Mouse (Mus musculus) liver, adult 2 months (tissue): ENCODE data around the gene Gm13420. TPM values are rescaled to one million over a fixed set of nuclear protein-coding genes. Genes with fewer than 3 reads are reported as not detected.

Experiments
- DNase-seq: peaks from one replicate; pipeline ENCODE4 v3.0.0-alpha.2; 2011; ENCODE audit warnings: low read depth, low spot score; ENCODE audit errors: extremely low read depth
- H3K27ac ChIP-seq: fragments of 200-500 bp; replicated peaks from 2 replicates; pipeline ENCODE4 v1.5.1; 2012; ENCODE audit warnings: low read depth, mild to moderate bottlenecking, control low read depth, inconsistent platforms, low read length; ENCODE audit not compliant: insufficient read depth
- H3K27me3 ChIP-seq: fragments of 200-500 bp; 2 replicates; pipeline ENCODE4 v1.6.1; 2012; ENCODE audit warnings: mild to moderate bottlenecking, moderate library complexity, low read length, inconsistent platforms; ENCODE audit not compliant: control insufficient read depth, insufficient read depth
- H3K36me3 ChIP-seq: fragments of 200-500 bp; 2 replicates; pipeline ENCODE4 v1.6.1; 2012; ENCODE audit warnings: low read length, inconsistent platforms; ENCODE audit not compliant: control insufficient read depth, insufficient read depth
- H3K4me1 ChIP-seq: fragments of 200-500 bp; 2 replicates; pipeline ENCODE4 v1.6.1; 2011; ENCODE audit warnings: low read length; ENCODE audit not compliant: control insufficient read depth, insufficient read depth
- H3K4me3 ChIP-seq: fragments of 200-500 bp; 2 replicates; pipeline ENCODE4 v1.5.1; 2011; ENCODE audit warnings: low read depth, mild to moderate bottlenecking, control low read depth, low read length, moderate library complexity; ENCODE audit not compliant: insufficient read depth
- H3K79me2 ChIP-seq: fragments of 200-500 bp; 2 replicates; pipeline ENCODE4 v1.6.1; 2012; ENCODE audit warnings: inconsistent platforms, mild to moderate bottlenecking, low read length, moderate library complexity; ENCODE audit not compliant: control insufficient read depth, insufficient read depth
- H3K9ac ChIP-seq: fragments of 200-500 bp; 2 replicates; pipeline ENCODE4 v1.6.1; 2012; ENCODE audit warnings: low read depth, mild to moderate bottlenecking, control low read depth, inconsistent platforms, low read length
- CTCF ChIP-seq: fragments of 200-500 bp; IDR thresholded peaks from 2 replicates; pipeline ENCODE4 v1.5.1; 2011; ENCODE audit warnings: low read depth, low read length, control low read depth
- POLR2A ChIP-seq: fragments of 200-500 bp; IDR thresholded peaks from 2 replicates; pipeline ENCODE4 v1.6.1; 2011; ENCODE audit warnings: low read length, control low read depth; ENCODE audit not compliant: insufficient read depth; ENCODE audit errors: extremely low read depth
- WGBS: fragments of 180-500 bp; shearing (Covaris S2); methylation state at CpG from one replicate; pipeline ENCODE4 v1.1.7; 2018; 5-methylcytosine and 5-hydroxymethylcytosine counted together
- polyA plus RNA-seq: library from polyadenylated mRNA; depleted of rRNA; stranded (reverse); fragments of >200 nt; gene quantifications from 2 replicates; pipeline ENCODE4 v1.2.3, GENCODE M21; 2012
- total RNA-seq: library from RNA; depleted of rRNA; stranded (reverse); fragments of >200 nt; gene quantifications from 2 replicates; pipeline ENCODE4 v1.2.3, GENCODE M21; 2014

Gm13420 gene
- total and polyA plus RNA-seq, 2 experiments, result 0.18 to 0.86 TPM

DNA sequence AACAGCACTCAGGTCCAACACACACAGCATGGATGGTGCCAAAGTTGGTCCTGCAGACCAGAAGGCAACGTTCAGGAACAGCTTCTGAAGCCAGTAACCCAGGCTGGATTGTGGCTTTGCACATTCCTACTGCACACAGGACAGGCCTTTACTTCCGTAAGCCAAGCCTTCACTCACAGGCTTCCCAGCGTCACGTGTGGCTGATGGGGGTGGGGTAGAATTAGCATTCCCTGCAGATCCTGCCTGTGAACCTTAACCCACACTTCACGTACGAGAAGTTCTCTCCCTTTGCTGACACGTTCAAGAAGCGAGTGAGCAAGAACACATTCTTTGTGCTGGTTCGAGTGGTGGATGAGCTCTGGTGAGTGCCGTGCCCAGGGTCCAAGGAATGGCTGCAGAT lies 18.9 kb downstream of the Gm13420 start:
- Histone ChIP-seq H3K27ac (no peak overlapping the region), H3K4me1 (peaks cover 20% of the 10 kb centered on the region), H3K4me3 (no peak overlapping the region), H3K36me3 (no peaks in the 10 kb centered on the region; the same call in 1 of the 2 replicates), H3K27me3 (no peaks in the 10 kb centered on the region), H3K79me2 (no peaks in the 10 kb centered on the region), H3K9ac (no peak overlapping the region)
- TF ChIP-seq CTCF (no peak), POLR2A (no peak)
- peak; percentile 22 for DNase-seq
- 89% methylated on average over 10 of the region's 10 CpGs for WGBS

DNA sequence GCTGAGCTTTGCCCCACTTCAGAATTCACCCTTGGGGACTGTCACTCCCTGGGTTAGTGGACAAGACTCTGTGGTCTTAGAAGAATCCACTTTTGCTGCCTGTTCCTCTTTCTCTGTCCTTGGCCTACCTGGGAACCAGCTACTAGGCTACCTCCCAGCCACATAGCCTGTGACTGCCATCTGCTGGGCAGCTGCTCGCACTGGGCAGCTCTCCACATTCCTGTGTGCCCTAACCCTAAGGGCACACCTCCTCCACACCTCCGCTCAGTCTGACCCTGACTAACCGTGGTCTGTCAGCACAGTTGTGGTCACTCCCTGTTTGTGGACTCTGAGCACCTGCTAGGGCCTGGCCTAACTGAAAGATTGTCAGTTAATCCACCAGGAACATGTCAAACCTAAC lies 19.9 kb downstream of the Gm13420 start:
- H3K79me2 ChIP-seq, result no peaks in the 10 kb centered on the region
- peak; percentile 82 for DNase-seq
- peaks cover 14% of the 10 kb centered on the region for H3K4me1 ChIP-seq
- no peak overlapping the region for H3K27ac ChIP-seq
- H3K9ac ChIP-seq, result no peak overlapping the region
- H3K4me3 ChIP-seq, result no peak overlapping the region
- peaks cover 3% of the 10 kb centered on the region; the same call in 1 of the 2 replicates for H3K36me3 ChIP-seq
- WGBS, result 18% methylated on average over 3 of the region's 3 CpGs
- TF ChIP-seq POLR2A (no peak), CTCF (peak; percentile 95)
- H3K27me3 ChIP-seq, result no peaks in the 10 kb centered on the region

DNA sequence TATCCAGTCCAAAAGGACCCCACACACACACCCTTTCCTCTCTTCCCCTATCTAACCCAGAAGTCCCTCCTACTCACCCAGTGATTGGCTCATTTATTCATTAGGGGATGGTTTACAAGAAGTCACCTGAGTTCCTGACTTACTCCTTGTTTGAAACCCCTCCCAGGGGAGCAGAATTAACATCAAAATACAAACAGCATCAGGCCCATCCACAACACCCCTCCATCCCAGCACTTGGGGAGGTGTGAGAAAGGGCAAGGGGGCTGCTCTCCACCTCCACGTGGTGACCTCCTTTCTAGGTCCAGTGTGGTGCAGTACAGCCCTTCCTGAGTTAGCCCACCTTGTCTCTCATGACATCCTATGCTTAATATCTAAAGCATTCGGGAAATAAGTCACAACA lies 22.0 kb downstream of the Gm13420 start:
- WGBS, result 66% methylated on average over 2 of the region's 2 CpGs
- no peak for TF ChIP-seq CTCF
- no peak for TF ChIP-seq POLR2A
- Histone ChIP-seq H3K9ac (no peak overlapping the region), H3K27ac (no peak overlapping the region), H3K36me3 (peaks cover 10% of the 10 kb centered on the region; the same call in 1 of the 2 replicates), H3K79me2 (no peaks in the 10 kb centered on the region), H3K4me3 (no peak overlapping the region), H3K4me1 (0 out of 2 replicates have a peak, but pooled peaks cover 1% of the 10 kb centered on the region), H3K27me3 (no peaks in the 10 kb centered on the region)
- DNase-seq, result no peak

DNA sequence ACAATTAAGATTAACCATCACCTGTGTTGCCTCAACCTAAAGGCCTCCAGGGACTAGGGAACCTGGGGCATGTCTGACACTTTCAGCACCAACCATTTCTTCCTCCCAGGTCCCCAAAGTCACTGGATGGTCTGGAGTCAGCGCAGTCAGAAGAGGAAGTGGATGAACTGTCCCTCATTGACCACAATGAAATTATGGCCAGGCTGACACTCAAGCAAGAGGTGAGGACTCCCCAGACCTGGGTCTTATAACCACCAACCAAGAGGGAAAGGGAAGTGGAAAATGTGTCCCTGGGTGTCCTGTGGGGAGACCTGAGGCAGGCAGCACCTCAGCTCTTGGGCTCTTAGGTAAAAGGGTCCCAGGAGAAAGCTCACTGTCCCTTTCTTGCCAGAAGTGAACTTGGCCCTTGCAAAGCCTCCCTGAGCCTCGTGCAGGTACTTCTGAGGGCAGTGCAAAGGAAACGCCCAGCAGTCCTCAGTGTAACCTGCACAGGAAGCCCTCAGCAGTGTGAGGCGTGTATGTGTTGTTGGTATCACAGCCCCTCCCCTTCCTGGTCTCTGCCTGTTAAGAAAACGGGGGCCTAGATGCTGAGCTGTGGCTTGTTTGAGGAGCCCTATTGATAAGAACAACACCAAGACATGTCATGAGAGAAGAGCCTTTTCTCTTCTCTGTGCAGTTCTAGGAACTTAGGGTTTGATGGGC lies 26.7 kb downstream of the Gm13420 start:
- DNase-seq, result no peak
- no peak overlapping the region for H3K9ac ChIP-seq
- WGBS, result 79% methylated on average over 5 of the region's 5 CpGs
- TF ChIP-seq POLR2A, result no peak
- no peaks in the 10 kb centered on the region for H3K27me3 ChIP-seq
- no peak overlapping the region for H3K4me3 ChIP-seq
- H3K79me2 ChIP-seq, result no peaks in the 10 kb centered on the region
- no peaks in the 10 kb centered on the region for H3K4me1 ChIP-seq
- peaks cover 22% of the 10 kb centered on the region for H3K36me3 ChIP-seq
- no peak overlapping the region for H3K27ac ChIP-seq

DNA sequence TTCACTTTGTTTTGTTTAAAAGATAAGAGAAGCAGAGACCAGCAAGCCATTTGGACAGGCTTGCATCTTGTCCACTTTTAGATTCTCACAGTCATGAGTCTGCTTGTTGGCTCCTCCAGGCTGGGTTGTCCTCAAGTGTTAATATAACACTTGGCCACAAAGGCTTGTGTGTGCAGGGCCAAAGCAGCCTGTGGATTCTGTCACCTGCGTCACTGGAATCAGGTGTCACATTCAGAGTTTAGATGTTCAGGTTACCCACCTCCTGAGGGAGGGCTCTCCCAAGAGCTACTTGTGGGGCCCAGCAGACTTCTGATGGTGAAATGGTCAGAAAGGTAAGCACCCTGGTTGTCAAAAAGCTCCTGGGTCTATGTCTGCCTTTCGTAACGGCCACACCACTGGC lies 28.4 kb downstream of the Gm13420 start:
- no peak for DNase-seq
- no peaks in the 10 kb centered on the region for H3K4me1 ChIP-seq
- no peak overlapping the region for H3K4me3 ChIP-seq
- 100% methylated on average over 3 of the region's 3 CpGs for WGBS
- no peak overlapping the region for H3K27ac ChIP-seq
- H3K27me3 ChIP-seq, result no peaks in the 10 kb centered on the region
- no peaks in the 10 kb centered on the region for H3K79me2 ChIP-seq
- H3K9ac ChIP-seq, result no peak overlapping the region
- no peak for TF ChIP-seq CTCF
- TF ChIP-seq POLR2A, result no peak
- peaks cover 22% of the 10 kb centered on the region for H3K36me3 ChIP-seq

DNA sequence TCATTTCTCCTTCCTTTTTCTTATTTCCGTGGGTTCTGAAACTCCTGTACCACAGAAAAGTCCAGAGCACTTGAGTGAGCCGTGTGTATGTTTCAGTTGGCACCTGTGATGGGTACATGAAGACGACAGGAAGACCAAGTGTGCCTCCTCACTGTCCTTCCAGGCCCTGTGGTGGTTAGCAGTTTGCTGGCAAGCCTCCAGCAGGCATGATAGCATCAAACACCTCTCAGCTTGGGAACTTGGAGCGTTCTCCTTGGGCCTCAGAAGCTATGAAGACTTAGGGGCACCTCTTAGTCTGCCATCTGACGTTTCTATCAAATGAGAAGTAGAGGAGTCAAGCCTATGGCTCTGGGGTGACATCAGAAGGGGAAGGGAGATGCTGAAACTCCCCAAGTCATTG lies 32.9 kb downstream of the Gm13420 start:
- no peak overlapping the region for H3K9ac ChIP-seq
- 83% methylated on average over 5 of the region's 5 CpGs for WGBS
- no peak for DNase-seq
- no peak overlapping the region for H3K4me3 ChIP-seq
- H3K27me3 ChIP-seq, result no peaks in the 10 kb centered on the region
- H3K36me3 ChIP-seq, result peaks cover 12% of the 10 kb centered on the region
- no peak for TF ChIP-seq POLR2A
- no peak for TF ChIP-seq CTCF
- no peaks in the 10 kb centered on the region for H3K79me2 ChIP-seq
- no peaks in the 10 kb centered on the region for H3K4me1 ChIP-seq
- H3K27ac ChIP-seq, result no peak overlapping the region
